Mouse (Mus musculus) MEL (cell line): ENCODE results near the gene Olfr859. TPM values are rescaled to one million over a fixed set of nuclear protein-coding genes. Genes with fewer than 3 reads are reported as not detected.
"Not testable (repeated sequence)": the region's sequence is repeated elsewhere in the genome, so short reads cannot be mapped to it uniquely, and the experiment has no call there.

Experiments used
- DNase-seq: peaks from one replicate; pipeline ENCODE4 v3.0.0; 2011; ENCODE audit warnings: low read depth, low spot score
- H3K27ac ChIP-seq: 2 replicates; pipeline ENCODE4 v1.5.1; 2012; ENCODE audit warnings: low read depth, mild to moderate bottlenecking, control low read depth, low read length, moderate library complexity; ENCODE audit not compliant: control insufficient read depth
- H3K27me3 ChIP-seq, 2 experiments: fragments of 150-350 bp in 1 of 2; sonication (generic) in 1 of 2; 2 replicates each; pipeline ENCODE4 v1.6.1; 2012; ENCODE audit warnings: low read length in 2 of 2, mild to moderate bottlenecking in 2 of 2, improper control_type of control experiment in 1 of 2, moderate library complexity in 1 of 2; ENCODE audit not compliant: insufficient read depth in 2 of 2, control insufficient read depth in 1 of 2
- H3K36me3 ChIP-seq, 2 experiments: 2 replicates each; pipeline ENCODE4 v1.6.1; 2012 to 2014; ENCODE audit warnings: low read length in 2 of 2, improper control_type of control experiment in 1 of 2, inconsistent platforms in 1 of 2, mild to moderate bottlenecking in 1 of 2; ENCODE audit not compliant: insufficient read depth in 2 of 2, control insufficient read depth in 1 of 2
- H3K4me1 ChIP-seq, 2 experiments: fragments of 150-350 bp in 1 of 2; sonication (generic) in 1 of 2; 2 replicates each; pipeline ENCODE4 v1.6.1; 2012; ENCODE audit warnings: low read length in 2 of 2, improper control_type of control experiment in 1 of 2, mild to moderate bottlenecking in 1 of 2; ENCODE audit not compliant: insufficient read depth in 2 of 2, control insufficient read depth in 1 of 2
- H3K4me3 ChIP-seq, 2 experiments: fragments of 150-350 bp in 1 of 2; sonication (generic) in 1 of 2; 2 replicates each; pipeline ENCODE4 v1.5.1; 2012; ENCODE audit warnings: low read depth in 2 of 2, low read length in 2 of 2, mild to moderate bottlenecking in 2 of 2, moderate library complexity in 2 of 2, control low read depth in 1 of 2, improper control_type of control experiment in 1 of 2; ENCODE audit not compliant: control insufficient read depth in 1 of 2, insufficient read depth in 1 of 2
- H3K79me2 ChIP-seq: 2 replicates; pipeline ENCODE4 v1.6.1; 2012; ENCODE audit warnings: mild to moderate bottlenecking, low read length, moderate library complexity; ENCODE audit not compliant: control insufficient read depth, poor library complexity, insufficient read depth
- H3K9ac ChIP-seq: 2 replicates; pipeline ENCODE4 v1.6.1; 2012; ENCODE audit warnings: low read depth, mild to moderate bottlenecking, control low read depth, low read length, moderate library complexity; ENCODE audit not compliant: control insufficient read depth, poor library complexity, severe bottlenecking
- H3K9me3 ChIP-seq: fragments of 150-350 bp; sonication (generic); replicated peaks from 2 replicates; pipeline ENCODE4 v1.6.1; 2012; ENCODE audit warnings: mild to moderate bottlenecking, low read length, improper control_type of control experiment, moderate library complexity; ENCODE audit not compliant: insufficient read depth
- BHLHE40 ChIP-seq: IDR thresholded peaks from 2 replicates; pipeline ENCODE4 v1.6.1; 2012; ENCODE audit warnings: low read depth, mild to moderate bottlenecking, inconsistent platforms, low read length, improper control_type of control experiment, borderline replicate concordance
- E2F4 ChIP-seq: IDR thresholded peaks from 2 replicates; pipeline ENCODE4 v1.6.1; 2011; ENCODE audit warnings: low read depth, low read length, improper control_type of control experiment, borderline replicate concordance
- ELF1 ChIP-seq: IDR thresholded peaks from 2 replicates; pipeline ENCODE4 v1.6.1; 2014; ENCODE audit warnings: low read depth, mild to moderate bottlenecking, inconsistent platforms, low read length, improper control_type of control experiment, moderate library complexity
- EP300 ChIP-seq, 2 experiments: IDR thresholded peaks; 2 replicates each; pipeline ENCODE4 v1.6.1; 2011; ENCODE audit warnings: improper control_type of control experiment in 2 of 2, low read length in 2 of 2, low read depth in 1 of 2, mild to moderate bottlenecking in 1 of 2
- ETS1 ChIP-seq: IDR thresholded peaks from 2 replicates; pipeline ENCODE4 v1.6.1; 2012; ENCODE audit warnings: low read depth, mild to moderate bottlenecking, inconsistent platforms, low read length, improper control_type of control experiment, moderate library complexity
- GABPA ChIP-seq: IDR thresholded peaks from 2 replicates; pipeline ENCODE4 v1.6.1; 2012; ENCODE audit warnings: low read depth, mild to moderate bottlenecking, inconsistent platforms, low read length, improper control_type of control experiment, moderate library complexity
- GATA1 ChIP-seq: IDR thresholded peaks from 2 replicates; pipeline ENCODE4 v1.6.1; 2011; ENCODE audit warnings: low read depth, low read length, improper control_type of control experiment
- KAT2A ChIP-seq: conservative IDR thresholded peaks from 2 replicates; pipeline ENCODE4 v1.6.1; 2012; ENCODE audit warnings: low read depth, low read length, improper control_type of control experiment, inconsistent platforms
- MAZ ChIP-seq: IDR thresholded peaks from 2 replicates; pipeline ENCODE4 v1.6.1; 2012; ENCODE audit warnings: low read depth, mild to moderate bottlenecking, inconsistent platforms, low read length, improper control_type of control experiment
- MXI1 ChIP-seq: IDR thresholded peaks from 2 replicates; pipeline ENCODE4 v1.6.1; 2011; ENCODE audit warnings: mild to moderate bottlenecking, low read depth, low read length, improper control_type of control experiment
- MYC ChIP-seq: IDR thresholded peaks from 2 replicates; pipeline ENCODE4 v1.6.1; 2011; ENCODE audit warnings: low read depth, mild to moderate bottlenecking, low read length, improper control_type of control experiment, moderate library complexity
- NELFE ChIP-seq: IDR thresholded peaks from 2 replicates; pipeline ENCODE4 v1.6.1; 2011; ENCODE audit warnings: low read depth, low read length, improper control_type of control experiment
- POLR2A ChIP-seq, 2 experiments: IDR thresholded peaks; 2 replicates each; pipeline ENCODE4 v1.6.1; 2011 to 2012; ENCODE audit warnings: low read length in 2 of 2, mild to moderate bottlenecking in 2 of 2, control low read depth in 1 of 2, improper control_type of control experiment in 1 of 2, low read depth in 1 of 2, moderate library complexity in 1 of 2; ENCODE audit not compliant: control insufficient read depth in 1 of 2, insufficient read depth in 1 of 2, poor library complexity in 1 of 2
- RCOR1 ChIP-seq: IDR thresholded peaks from 2 replicates; pipeline ENCODE4 v1.6.1; 2012; ENCODE audit warnings: low read depth, mild to moderate bottlenecking, inconsistent platforms, low read length, improper control_type of control experiment
- SMC3 ChIP-seq: IDR thresholded peaks from 2 replicates; pipeline ENCODE4 v1.6.1; 2011; ENCODE audit warnings: low read depth, low read length, improper control_type of control experiment
- TCF12 ChIP-seq: IDR thresholded peaks from 2 replicates; pipeline ENCODE4 v1.6.1; 2014; ENCODE audit warnings: low read depth, mild to moderate bottlenecking, inconsistent platforms, low read length, improper control_type of control experiment, moderate library complexity
- ZKSCAN1 ChIP-seq: IDR thresholded peaks from 2 replicates; pipeline ENCODE4 v1.6.1; 2012; ENCODE audit warnings: low read depth, mild to moderate bottlenecking, inconsistent platforms, low read length, improper control_type of control experiment, moderate library complexity
- ZMIZ1 ChIP-seq: IDR thresholded peaks from 2 replicates; pipeline ENCODE4 v1.6.1; 2012; ENCODE audit warnings: low read depth, mild to moderate bottlenecking, inconsistent platforms, low read length, improper control_type of control experiment, moderate library complexity
- ZNF384 ChIP-seq: IDR thresholded peaks from 2 replicates; pipeline ENCODE4 v1.6.1; 2012; ENCODE audit warnings: low read depth, mild to moderate bottlenecking, inconsistent platforms, low read length, improper control_type of control experiment
- polyA plus RNA-seq, 2 experiments: library from polyadenylated mRNA; stranded (reverse) in 1 of 2; unstranded in 1 of 2; fragments of >175 nt in 1 of 2; fragments of >200 nt in 1 of 2; gene quantifications; 2 replicates each; pipeline versions ENCODE4 v1.2.1 to v1.2.4; 2012; ENCODE audit warnings: low replicate concordance in 2 of 2, low read depth in 1 of 2; ENCODE audit not compliant: insufficient read length in 2 of 2, insufficient read depth in 1 of 2, missing spikeins in 1 of 2
- total RNA-seq: library from RNA; depleted of rRNA; stranded (reverse); fragments of 300-350 nt; gene quantifications from 2 replicates; pipeline ENCODE4 v1.2.3, GENCODE M21; 2012; rRNA removed

Gene Olfr859
- total RNA-seq, result under 0.01 TPM in 1 of 2 replicates, not detected in the other
- polyA plus RNA-seq, result not detected

- H3K4me1 ChIP-seq, H3K9me3 ChIP-seq, DNase-seq, H3K36me3 ChIP-seq, H3K79me2 ChIP-seq, H3K4me3 ChIP-seq, H3K27ac ChIP-seq, H3K9ac ChIP-seq, H3K27me3 ChIP-seq: not testable (repeated sequence)
Measured at GRCm38 (mm10) chr9:19804606-19805005, at the start of gene Olfr859. Olfr859 (plus strand) TSS chr9:19804906.

- no peaks in the 10 kb centered on the region; the same call in 1 of the 2 replicates for H3K79me2 ChIP-seq
- no peaks in the 10 kb centered on the region for H3K9me3 ChIP-seq
- H3K27me3 ChIP-seq, result no peaks in the 10 kb centered on the region
- DNase-seq, result peak; percentile 88
- TF ChIP-seq BHLHE40 (0 out of 2 replicates have a peak, but pooled peaks have one; percentile 14), ZNF384 (no peak), ETS1 (peak; percentile 88), MXI1 (peak; percentile 40; the same call in 1 of the 2 replicates), ZMIZ1 (no peak), POLR2A (IDR thresholded peaks at IDR 0.05; ENCODE audit: control insufficient read depth in 1 of 2, insufficient read depth in 1 of 2, low read depth in 1 of 2, low read length in 2 of 2, poor library complexity in 1 of 2) (no peak; a peak in 1 of 4 replicates), EP300 (IDR thresholded peaks at IDR 0.05; ENCODE audit: low read depth in 1 of 2, low read length in 2 of 2) (peak; percentile 72), GABPA (no peak), ZKSCAN1 (no peak), MYC (no peak), MAZ (peak; percentile 63; the same call in 1 of the 2 replicates), E2F4 (no peak), NELFE (no peak), TCF12 (peak; percentile 82), GATA1 (peak; percentile 67), RCOR1 (peak; percentile 61; the same call in 1 of the 2 replicates), SMC3 (no peak), ELF1 (peak; percentile 9; the same call in 1 of the 2 replicates), KAT2A (no peak)
- H3K9ac ChIP-seq, result peak overlapping the region; percentile 65
- peak overlapping the region; percentile 63 to 66 for H3K4me3 ChIP-seq
- peaks cover 0 to 6% of the 10 kb centered on the region in 2 experiments; a peak in 2 of 4 replicates for H3K4me1 ChIP-seq
- no peaks in the 10 kb centered on the region for H3K36me3 ChIP-seq
- H3K27ac ChIP-seq, result peak overlapping the region; percentile 83
Measured at GRCm38 (mm10) chr9:19769136-19769535, 35.6 kb upstream of the Olfr859 start.
